Mouse (Mus musculus): Measurements from ENCODE around the gene Eva1b.

- TF ChIP-seq POLR2A (IDR thresholded peaks at IDR 0.05; ENCODE audit: low read depth, low read length): no peak
- TF ChIP-seq CTCF (conservative IDR thresholded peaks at IDR 0.05; ENCODE audit: insufficient read depth, insufficient read length, low read depth, low read length): no peak
Observed at GRCm38 (mm10) chr4:126161456-126161855, 13.9 kb downstream of the Eva1b start.
